Mouse (Mus musculus) lung, adult 2 months (tissue): ENCODE measurements at regions not wholly inside any gene's neighbourhood (a gene's known extent, or its start where the extent isn't known, plus 50 kb on each side); places are given as distances from the start of the nearest gene placed in this dataset.

ENCODE experiments used
- CTCF ChIP-seq: fragments of 200-500 bp; IDR thresholded peaks from 2 replicates; pipeline ENCODE4 v1.5.1; 2011; ENCODE audit warnings: mild to moderate bottlenecking, low read length, control low read depth; ENCODE audit not compliant: insufficient read depth
- POLR2A ChIP-seq: fragments of 200-500 bp; IDR thresholded peaks from 2 replicates; pipeline ENCODE4 v1.6.1; 2011; ENCODE audit warnings: low read depth, mild to moderate bottlenecking, control low read depth, low read length, borderline replicate concordance; ENCODE audit errors: extremely low read depth

DNA sequence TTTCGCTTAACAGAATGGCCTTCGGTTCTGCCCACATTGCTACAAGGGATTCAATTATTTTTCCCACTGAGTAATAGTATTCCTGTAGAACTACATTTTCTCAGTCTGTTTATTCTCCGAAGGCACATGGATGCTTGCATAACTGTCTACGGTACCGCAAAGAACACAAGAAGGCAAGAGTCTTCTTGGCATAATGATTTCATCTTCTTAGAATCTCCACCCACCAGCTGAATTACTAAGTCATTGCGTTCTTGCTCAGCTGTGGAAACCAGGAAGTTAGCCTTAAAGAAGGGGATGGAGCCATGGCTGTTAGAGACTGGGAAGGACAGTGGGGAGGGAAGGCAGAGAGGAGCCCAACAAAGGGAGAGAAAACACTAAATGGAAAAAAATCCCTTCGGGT, 116.4 kb upstream of the Kit start:
- TF ChIP-seq CTCF, result no peak
- no peak for TF ChIP-seq POLR2A
